Mouse (Mus musculus): ENCODE data around the gene Tulp4. TPM values are rescaled to one million over a fixed set of nuclear protein-coding genes. Genes with fewer than 3 reads are reported as not detected.
"Not testable (repeated sequence)": the region's sequence is repeated elsewhere in the genome, so short reads cannot be mapped to it uniquely, and the experiment has no call there.

The Tulp4 gene
- polyA plus RNA-seq, 1 experiment, result 45.0 TPM

GRCm38 (mm10) chr17:6279772-6280171 is 173.5 kb downstream of the Tulp4 start:
- DNase-seq (ENCODE audit: low read depth), result not testable (repeated sequence)

DNA sequence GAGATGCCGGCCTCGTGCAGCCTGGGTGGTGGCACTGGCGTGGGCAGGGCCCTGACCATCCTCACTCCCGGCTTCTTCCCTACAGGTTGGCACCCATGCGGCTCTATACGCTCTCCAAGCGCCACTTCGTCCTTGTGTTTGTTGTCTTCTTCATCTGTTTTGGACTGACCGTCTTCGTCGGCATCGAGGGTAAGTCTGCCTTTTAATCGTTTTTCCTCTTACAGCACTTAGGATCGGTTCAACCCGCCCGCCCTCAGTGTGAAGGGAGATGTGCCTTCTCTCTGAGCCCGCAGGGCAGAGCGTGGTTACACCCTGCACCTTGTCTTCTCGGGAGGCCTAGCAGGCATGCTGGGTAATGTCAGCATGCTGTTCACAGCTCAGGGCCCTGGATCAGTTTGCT is 174.3 kb downstream of the Tulp4 start:
- DNase-seq (ENCODE audit: low read depth), result not testable (repeated sequence)

- DNase-seq (ENCODE audit: low read depth), result not testable (repeated sequence)
Measured at GRCm38 (mm10) chr17:6283137-6283536, 176.9 kb downstream of the Tulp4 start.

DNA sequence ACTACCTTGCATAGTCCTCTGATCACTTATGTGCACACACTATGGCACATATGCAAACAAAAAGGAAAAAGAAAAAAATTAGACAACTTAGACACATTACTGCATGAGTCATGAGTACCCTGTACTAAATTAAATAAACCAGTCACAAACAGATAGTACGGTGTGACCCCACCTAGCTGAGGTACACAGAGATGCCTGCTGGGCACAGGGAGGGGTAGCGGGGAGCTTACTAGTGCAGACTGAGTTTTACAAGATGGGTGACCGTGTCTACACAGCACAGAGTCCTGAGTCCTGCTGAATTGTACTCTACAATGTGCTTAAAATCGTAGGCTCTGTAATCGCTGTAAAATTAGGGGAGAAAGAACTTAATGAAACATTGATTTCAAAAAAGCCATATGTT is 179.9 kb downstream of the Tulp4 start:
- not testable (repeated sequence) for DNase-seq (ENCODE audit: low read depth)

GRCm38 (mm10) chr17:6289045-6289444 is 182.8 kb downstream of the Tulp4 start:
- DNase-seq (ENCODE audit: low read depth), result not testable (repeated sequence)

- not testable (repeated sequence) for DNase-seq (ENCODE audit: low read depth)
Measured at GRCm38 (mm10) chr17:6293882-6294281, 187.6 kb downstream of the Tulp4 start.

DNA sequence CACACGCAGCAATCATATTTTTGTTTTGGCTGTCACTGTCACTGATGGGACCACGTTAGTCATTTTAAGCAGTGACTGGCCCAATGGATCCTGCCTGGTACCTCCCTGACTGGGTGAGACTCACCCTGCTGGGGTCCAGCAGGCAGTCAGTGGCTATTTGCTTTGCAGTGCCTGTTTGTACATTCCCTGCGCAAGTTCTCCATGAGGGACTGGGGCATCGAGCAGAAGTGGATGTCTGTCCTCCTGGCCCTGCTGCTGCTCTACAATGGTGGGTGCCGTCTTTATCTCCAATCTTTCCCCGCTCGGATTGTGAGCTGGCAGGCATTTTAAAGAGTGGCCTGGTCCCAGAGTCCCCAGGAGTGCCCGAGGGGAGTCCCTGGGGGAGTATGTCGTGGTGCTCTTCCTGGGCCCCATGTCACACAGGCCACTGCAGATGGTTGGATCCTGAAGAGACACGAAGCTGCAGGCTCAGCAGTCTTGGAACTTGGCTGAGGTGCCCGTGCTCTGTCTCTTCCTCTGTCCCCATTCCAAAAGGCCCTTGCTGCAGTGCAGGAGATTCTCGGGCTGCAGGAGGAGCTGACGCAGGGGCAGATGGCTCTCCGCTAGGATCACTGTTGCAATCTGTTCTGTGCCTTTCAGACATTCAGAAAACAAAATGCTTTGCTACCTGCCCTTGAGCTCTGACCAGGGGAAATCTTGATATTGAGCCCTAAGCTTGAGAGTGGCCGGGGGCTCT is 191.0 kb downstream of the Tulp4 start:
- DNase-seq (ENCODE audit: low read depth), result not testable (repeated sequence)

DNA sequence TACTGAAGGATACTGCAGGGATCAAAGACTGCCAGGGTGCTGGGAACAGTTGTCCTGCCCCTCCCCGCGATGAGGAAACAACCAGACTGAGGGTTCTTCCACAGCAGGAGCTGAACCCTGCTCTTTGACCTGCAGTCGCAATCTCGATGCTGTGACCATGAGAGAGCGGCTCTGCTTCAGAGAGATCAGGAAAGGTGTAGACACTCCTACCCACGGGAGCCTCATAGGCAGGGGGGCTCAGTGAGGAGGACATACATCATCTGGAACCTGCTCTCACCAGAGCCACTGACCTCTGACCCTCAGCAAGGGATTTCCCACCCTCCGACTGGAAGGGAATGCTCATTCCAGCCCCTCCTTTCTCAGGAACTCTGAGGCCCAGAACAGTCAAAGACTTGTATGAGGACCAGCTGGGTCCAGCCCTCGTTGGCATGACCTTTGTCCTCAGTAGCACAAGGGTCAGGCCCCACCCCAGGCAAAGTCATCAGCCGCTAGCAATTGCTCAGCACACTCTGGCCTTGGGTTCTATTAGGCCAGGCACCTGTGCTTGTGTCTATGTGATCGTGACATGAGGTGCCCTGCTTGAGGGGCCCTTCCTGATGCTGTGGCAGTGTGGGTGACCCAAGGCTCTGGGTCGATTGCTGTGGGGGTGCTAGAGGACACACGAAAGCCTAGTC is 194.1 kb downstream of the Tulp4 start:
- DNase-seq (ENCODE audit: low read depth), result not testable (repeated sequence)

Other genes starting within 250 kb of the Tulp4 start
- 10.8 and 13.7 TPM in 2 replicates for gene Synj2, start 165.2 kb upstream of the Tulp4 start, polyA plus RNA-seq (2012; rRNA removed)
- gene Serac1, start 26.7 kb upstream of the Tulp4 start, polyA plus RNA-seq (2012; rRNA removed), result 4.8 and 6.2 TPM in 2 replicates
- 24.7 and 32.8 TPM in 2 replicates for gene Gtf2h5, start 26.7 kb upstream of the Tulp4 start, polyA plus RNA-seq (2012; rRNA removed)
- gene Tmem181a, start 150.4 kb downstream of the Tulp4 start, polyA plus RNA-seq (2012; rRNA removed), result 9.7 and 11.8 TPM in 2 replicates
- gene Dynlt1a, start 211.1 kb downstream of the Tulp4 start, polyA plus RNA-seq (2012; rRNA removed), result 2.8 and 3.2 TPM in 2 replicates